Mouse (Mus musculus): Measurements from ENCODE around the gene Ttc28. TPM values are rescaled to one million over a fixed set of nuclear protein-coding genes. Genes with fewer than 3 reads are reported as not detected.

Gene Ttc28
- total RNA-seq, 1 experiment: 5.8 TPM

GRCm38 (mm10) chr5:111114597-111114996 is 235.0 kb downstream of the Ttc28 start:
- Histone ChIP-seq H3K4me1 (ENCODE audit: control insufficient read depth in 2 of 2, insufficient read depth in 2 of 2, low read length in 2 of 2, poor library complexity in 1 of 2) (peaks cover 0 to 9% of the 10 kb centered on the region in 2 experiments; a peak in 2 of 4 replicates), H3K9me3 (ENCODE audit: control insufficient read depth, insufficient read depth, low read depth, low read length) (no peaks in the 10 kb centered on the region), H3K4me3 (ENCODE audit: insufficient read depth in 1 of 2, low read depth in 1 of 2, low read length in 2 of 2, poor library complexity in 1 of 2, severe bottlenecking in 1 of 2) (no peak overlapping the region), H3K27ac (ENCODE audit: insufficient read depth, low read depth, low read length, poor library complexity, severe bottlenecking) (no peak overlapping the region), H3K9ac (ENCODE audit: insufficient read depth, low read depth, low read length, poor library complexity, severe bottlenecking) (no peak overlapping the region), H3K36me3 (ENCODE audit: control insufficient read depth, insufficient read depth, low read length, poor library complexity, severe bottlenecking) (no peaks in the 10 kb centered on the region)
- in situ Hi-C loops (cut with MboI; ENCODE audit: low sequenced_read_pairs in 2 of 2, unreplicated experiment in 2 of 2): no loop called here
- no peak for DNase-seq (ENCODE audit: low read depth, low spot score)
- TF ChIP-seq ZNF384 (IDR thresholded peaks at IDR 0.05; ENCODE audit: low read depth, low read length) (no peak), CHD2 (IDR thresholded peaks at IDR 0.05; ENCODE audit: low read depth, low read length) (no peak), MAFK (IDR thresholded peaks at IDR 0.05; ENCODE audit: insufficient read depth, low read depth, low read length) (no peak)

- Histone ChIP-seq H3K9me3 (ENCODE audit: control insufficient read depth, insufficient read depth, low read depth, low read length) (no peaks in the 10 kb centered on the region), H3K27ac (ENCODE audit: insufficient read depth, low read depth, low read length, poor library complexity, severe bottlenecking) (no peak overlapping the region), H3K36me3 (ENCODE audit: control insufficient read depth, insufficient read depth, low read length, poor library complexity, severe bottlenecking) (no peaks in the 10 kb centered on the region), H3K4me1 (ENCODE audit: control insufficient read depth in 2 of 2, insufficient read depth in 2 of 2, low read length in 2 of 2, poor library complexity in 1 of 2) (peaks cover 0 to 9% of the 10 kb centered on the region in 2 experiments; a peak in 2 of 4 replicates), H3K4me3 (ENCODE audit: insufficient read depth in 1 of 2, low read depth in 1 of 2, low read length in 2 of 2, poor library complexity in 1 of 2, severe bottlenecking in 1 of 2) (no peak overlapping the region), H3K9ac (ENCODE audit: insufficient read depth, low read depth, low read length, poor library complexity, severe bottlenecking) (no peak overlapping the region)
- TF ChIP-seq CHD2 (IDR thresholded peaks at IDR 0.05; ENCODE audit: low read depth, low read length) (no peak), HCFC1 (IDR thresholded peaks at IDR 0.05; ENCODE audit: borderline replicate concordance, insufficient read depth, low read length) (no peak), MAFK (IDR thresholded peaks at IDR 0.05; ENCODE audit: insufficient read depth, low read depth, low read length) (no peak), ZNF384 (IDR thresholded peaks at IDR 0.05; ENCODE audit: low read depth, low read length) (no peak), ZC3H11A (IDR thresholded peaks at IDR 0.05; ENCODE audit: borderline replicate concordance, low read depth, low read length) (no peak)
- DNase-seq (ENCODE audit: low read depth, low spot score): no peak
- in situ Hi-C loops (cut with MboI; ENCODE audit: low sequenced_read_pairs in 2 of 2, unreplicated experiment in 2 of 2): no loop called here
Observed at GRCm38 (mm10) chr5:111115519-111116350, 236.1 kb downstream of the Ttc28 start.

GRCm38 (mm10) chr5:111119805-111120204 is 240.2 kb downstream of the Ttc28 start:
- in situ Hi-C loops (cut with MboI; ENCODE audit: low sequenced_read_pairs in 2 of 2, unreplicated experiment in 2 of 2): no loop called here
- H3K4me1 ChIP-seq (ENCODE audit: control insufficient read depth in 2 of 2, insufficient read depth in 2 of 2, low read length in 2 of 2, poor library complexity in 1 of 2): peaks cover 0 to 7% of the 10 kb centered on the region in 2 experiments; a peak in 2 of 4 replicates
- DNase-seq (ENCODE audit: low read depth, low spot score): no peak
- no peaks in the 10 kb centered on the region for H3K36me3 ChIP-seq (ENCODE audit: control insufficient read depth, insufficient read depth, low read length, poor library complexity, severe bottlenecking)
- TF ChIP-seq ZNF384 (IDR thresholded peaks at IDR 0.05; ENCODE audit: low read depth, low read length) (no peak), HCFC1 (IDR thresholded peaks at IDR 0.05; ENCODE audit: borderline replicate concordance, insufficient read depth, low read length) (no peak)
- H3K27ac ChIP-seq (ENCODE audit: insufficient read depth, low read depth, low read length, poor library complexity, severe bottlenecking): no peak overlapping the region
- no peak overlapping the region for H3K4me3 ChIP-seq (ENCODE audit: insufficient read depth in 1 of 2, low read depth in 1 of 2, low read length in 2 of 2, poor library complexity in 1 of 2, severe bottlenecking in 1 of 2)
- no peaks in the 10 kb centered on the region for H3K9me3 ChIP-seq (ENCODE audit: control insufficient read depth, insufficient read depth, low read depth, low read length)
- H3K9ac ChIP-seq (ENCODE audit: insufficient read depth, low read depth, low read length, poor library complexity, severe bottlenecking): no peak overlapping the region

GRCm38 (mm10) chr5:111120298-111120697 is 240.7 kb downstream of the Ttc28 start:
- H3K27ac ChIP-seq (ENCODE audit: insufficient read depth, low read depth, low read length, poor library complexity, severe bottlenecking): no peak overlapping the region
- DNase-seq (ENCODE audit: low read depth, low spot score): no peak
- TF ChIP-seq MAFK (IDR thresholded peaks at IDR 0.05; ENCODE audit: insufficient read depth, low read depth, low read length): no peak
- TF ChIP-seq ZNF384 (IDR thresholded peaks at IDR 0.05; ENCODE audit: low read depth, low read length): no peak
- no peak for TF ChIP-seq ZC3H11A (IDR thresholded peaks at IDR 0.05; ENCODE audit: borderline replicate concordance, low read depth, low read length)
- TF ChIP-seq CHD2 (IDR thresholded peaks at IDR 0.05; ENCODE audit: low read depth, low read length): no peak
- no peak for TF ChIP-seq HCFC1 (IDR thresholded peaks at IDR 0.05; ENCODE audit: borderline replicate concordance, insufficient read depth, low read length)
- H3K4me1 ChIP-seq (ENCODE audit: control insufficient read depth in 2 of 2, insufficient read depth in 2 of 2, low read length in 2 of 2, poor library complexity in 1 of 2): peaks cover 0 to 10% of the 10 kb centered on the region in 2 experiments; a peak in 2 of 4 replicates
- H3K9ac ChIP-seq (ENCODE audit: insufficient read depth, low read depth, low read length, poor library complexity, severe bottlenecking): no peak overlapping the region
- H3K9me3 ChIP-seq (ENCODE audit: control insufficient read depth, insufficient read depth, low read depth, low read length): no peaks in the 10 kb centered on the region
- in situ Hi-C loops (cut with MboI; ENCODE audit: low sequenced_read_pairs in 2 of 2, unreplicated experiment in 2 of 2): no loop called here
- H3K4me3 ChIP-seq (ENCODE audit: insufficient read depth in 1 of 2, low read depth in 1 of 2, low read length in 2 of 2, poor library complexity in 1 of 2, severe bottlenecking in 1 of 2): no peak overlapping the region
- H3K36me3 ChIP-seq (ENCODE audit: control insufficient read depth, insufficient read depth, low read length, poor library complexity, severe bottlenecking): no peaks in the 10 kb centered on the region
